Mouse (Mus musculus) intestine, embryonic 15.5 days (tissue): ENCODE measurements around the gene Fkbpl. TPM values are rescaled to one million over a fixed set of nuclear protein-coding genes. Genes with fewer than 3 reads are reported as not detected.

ENCODE experiments used
- ATAC-seq: fragments of 200-750 bp; cut with Nextera tagmentation; 2 replicates; pipeline ENCODE4 v1.8.0; 2017; ENCODE audit warnings: moderate TSS enrichment, moderate library complexity
- H3K27ac ChIP-seq: fragments of 300-500 bp; sonication (generic); 2 replicates; pipeline ENCODE4 v1.5.1; 2015; ENCODE audit warnings: mild to moderate bottlenecking, inconsistent platforms
- H3K27me3 ChIP-seq: fragments of 300-500 bp; sonication (generic); replicated peaks from 2 replicates; pipeline ENCODE4 v1.6.1; 2015; ENCODE audit warnings: inconsistent platforms
- H3K36me3 ChIP-seq: fragments of 300-500 bp; sonication (generic); 2 replicates; pipeline ENCODE4 v1.6.1; 2015; ENCODE audit warnings: inconsistent platforms
- H3K4me1 ChIP-seq: fragments of 300-500 bp; sonication (generic); replicated peaks from 2 replicates; pipeline ENCODE4 v1.6.1; 2015; ENCODE audit warnings: inconsistent platforms
- H3K4me2 ChIP-seq: fragments of 300-500 bp; sonication (generic); replicated peaks from 2 replicates; pipeline ENCODE4 v1.6.1; 2015; ENCODE audit warnings: mild to moderate bottlenecking, inconsistent platforms
- H3K4me3 ChIP-seq: fragments of 300-500 bp; sonication (generic); replicated peaks from 2 replicates; pipeline ENCODE4 v1.5.1; 2015; ENCODE audit warnings: inconsistent platforms
- H3K9ac ChIP-seq: fragments of 300-500 bp; sonication (generic); 2 replicates; pipeline ENCODE4 v1.6.1; 2015; ENCODE audit warnings: inconsistent platforms
- H3K9me3 ChIP-seq: fragments of 300-500 bp; sonication (generic); 2 replicates; pipeline ENCODE4 v1.6.1; 2016; ENCODE audit warnings: inconsistent platforms
- WGBS: fragments of 180-500 bp; shearing (Covaris S2); methylation state at CpG from one replicate; pipeline ENCODE4 v1.1.7; 2015; 5-methylcytosine and 5-hydroxymethylcytosine counted together
- polyA plus RNA-seq: library from polyadenylated mRNA; unstranded; fragments of >200 nt; fragmentation: Nextera tagmentation; extraction: Ambion mirVana; gene quantifications from 2 replicates; pipeline ENCODE4 v1.2.1, GENCODE M21; 2015

The Fkbpl gene
- polyA plus RNA-seq, 1 experiment from 2014 or later, result 13.7 TPM

GRCm38 (mm10) chr17:34627943-34628643, 16.5 kb upstream of the Fkbpl start, which contains the start of gene Ppt2:
Gene Ppt2 (minus strand): TSS chr17:34628510.
- peak within 1 kb of the TSS; percentile 66 for H3K9ac ChIP-seq
- peaks cover 40% of the 10 kb centered on the region for H3K4me1 ChIP-seq
- H3K4me3 ChIP-seq, result peak within 1 kb of the TSS; percentile 69
- ATAC-seq, result peak; percentile 44
- peak within 1 kb of the TSS; percentile 92 for H3K4me2 ChIP-seq
- H3K36me3 ChIP-seq, result peaks cover 6% of the 10 kb centered on the region; the same call in 1 of the 2 replicates
- H3K9me3 ChIP-seq, result no peaks in the 10 kb centered on the region
- H3K27ac ChIP-seq, result peak within 1 kb of the TSS; percentile 96
- 2% methylated on average over 29 of the region's 29 CpGs for WGBS
- peaks cover 24% of the 10 kb centered on the region for H3K27me3 ChIP-seq

DNA sequence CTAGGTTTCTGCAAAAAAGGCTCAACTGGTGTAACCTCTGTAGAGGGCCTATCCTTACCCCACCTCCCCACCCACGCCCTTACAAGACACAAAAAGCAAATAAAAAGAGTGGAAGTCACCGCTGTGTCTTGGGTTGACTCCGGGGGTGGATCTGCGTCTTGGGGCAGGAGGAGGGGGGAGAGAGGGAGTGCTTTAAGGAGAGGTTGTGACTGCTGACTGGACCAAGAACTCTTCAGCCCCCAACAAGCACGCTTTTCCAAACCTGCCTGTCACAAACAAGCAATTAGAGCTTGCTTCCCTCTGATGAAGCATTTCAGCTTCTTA, 16.0 kb upstream of the Fkbpl start:
- WGBS, result 19% methylated on average over 5 of the region's 5 CpGs

DNA sequence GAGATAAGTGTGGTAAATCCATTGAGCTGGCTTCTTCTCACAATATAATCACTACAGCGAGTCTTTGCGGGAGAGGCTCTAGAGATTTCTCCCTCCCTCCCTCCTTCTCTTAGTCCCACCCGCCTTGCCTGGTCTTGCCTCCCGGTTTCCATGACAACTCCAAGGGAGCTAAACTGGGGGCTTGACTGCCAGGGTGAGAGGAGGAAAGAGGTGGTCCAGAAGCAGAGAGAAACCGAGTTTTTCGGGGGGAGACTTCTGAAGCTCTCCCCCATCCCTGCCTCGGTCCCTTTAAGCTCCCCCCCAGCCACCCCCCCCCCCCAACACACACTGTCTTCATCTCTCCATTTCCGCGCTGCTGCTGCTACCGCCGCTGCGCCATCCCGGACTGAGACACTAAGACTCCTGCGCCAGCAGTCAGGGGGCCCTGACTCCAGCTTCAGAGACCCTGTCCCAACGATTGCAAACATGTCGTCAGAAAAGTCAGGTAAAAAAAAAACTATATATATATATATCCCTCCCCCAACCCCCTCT, 15.3 kb upstream of the Fkbpl start, which contains the start of gene Prrt1:
TSS of gene Prrt1 (plus strand) at position 313 of the 531 bp plus-strand sequence.
- H3K9me3 ChIP-seq, result no peaks in the 10 kb centered on the region
- peak within 1 kb of the TSS; percentile 69 for H3K4me3 ChIP-seq
- peak within 1 kb of the TSS; percentile 96 for H3K27ac ChIP-seq
- H3K36me3 ChIP-seq, result peaks cover 5% of the 10 kb centered on the region; the same call in 1 of the 2 replicates
- H3K9ac ChIP-seq, result peak within 1 kb of the TSS; percentile 66
- H3K4me1 ChIP-seq, result peaks cover 40% of the 10 kb centered on the region
- 12% methylated on average over 16 of the region's 16 CpGs for WGBS
- H3K4me2 ChIP-seq, result peak within 1 kb of the TSS; percentile 92
- H3K27me3 ChIP-seq, result peaks cover 26% of the 10 kb centered on the region
- no peak for ATAC-seq

More for the DNA sequence above, 16.0 kb upstream of the Fkbpl start:
- Histone ChIP-seq H3K9me3 (no peaks in the 10 kb centered on the region), H3K36me3 (peaks cover 5% of the 10 kb centered on the region; the same call in 1 of the 2 replicates), H3K9ac (peak overlapping the region; percentile 66), H3K27me3 (peaks cover 26% of the 10 kb centered on the region), H3K4me2 (peak overlapping the region; percentile 92), H3K27ac (peak overlapping the region; percentile 96), H3K4me3 (peak overlapping the region; percentile 69), H3K4me1 (peaks cover 40% of the 10 kb centered on the region)
- ATAC-seq, result no peak

- H3K4me3 ChIP-seq, result peak overlapping the region; percentile 69; the same call in 1 of the 2 replicates
- no peak overlapping the region for H3K9ac ChIP-seq
- H3K9me3 ChIP-seq, result no peaks in the 10 kb centered on the region
- H3K27ac ChIP-seq, result no peak overlapping the region
- no peak for ATAC-seq
- H3K4me1 ChIP-seq, result peaks cover 40% of the 10 kb centered on the region
- H3K36me3 ChIP-seq, result peaks cover 5% of the 10 kb centered on the region; the same call in 1 of the 2 replicates
- H3K4me2 ChIP-seq, result peak overlapping the region; percentile 92
- 31% methylated on average over 12 of the region's 12 CpGs for WGBS
- peaks cover 26% of the 10 kb centered on the region for H3K27me3 ChIP-seq
Measured at GRCm38 (mm10) chr17:34629796-34630603, 14.6 kb upstream of the Fkbpl start.

GRCm38 (mm10) chr17:34630761-34631301, 13.7 kb upstream of the Fkbpl start:
- Histone ChIP-seq H3K9ac (peak overlapping the region; percentile 36), H3K27me3 (peaks cover 26% of the 10 kb centered on the region), H3K9me3 (no peaks in the 10 kb centered on the region), H3K4me2 (peak overlapping the region; percentile 88), H3K36me3 (no peaks in the 10 kb centered on the region; the same call in 1 of the 2 replicates), H3K27ac (no peak overlapping the region), H3K4me1 (peaks cover 40% of the 10 kb centered on the region), H3K4me3 (peak overlapping the region; percentile 29)
- WGBS, result 5% methylated on average over 42 of the region's 48 CpGs
- ATAC-seq, result no peak

DNA sequence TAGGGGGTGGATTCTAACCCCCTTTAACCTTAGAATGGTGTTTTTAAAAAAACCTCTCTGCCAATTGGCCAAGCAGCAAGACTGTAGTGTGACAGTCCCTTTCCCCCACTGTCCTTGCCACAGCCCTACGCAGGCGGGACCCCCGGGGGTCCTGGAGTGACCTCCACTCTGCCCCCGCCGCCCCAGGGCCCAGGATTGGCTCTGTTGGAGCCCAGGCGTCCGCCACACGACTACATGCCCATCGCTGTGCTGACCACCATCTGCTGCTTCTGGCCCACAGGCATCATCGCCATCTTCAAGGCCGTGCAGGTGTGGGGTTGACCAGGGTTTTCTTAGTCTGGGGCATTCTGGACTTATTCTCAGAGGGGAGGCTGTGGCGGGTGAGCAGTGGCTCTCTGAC, 12.9 kb upstream of the Fkbpl start:
- Histone ChIP-seq H3K4me3 (peak overlapping the region; percentile 28), H3K9ac (peak overlapping the region; percentile 29), H3K27ac (no peak overlapping the region), H3K4me1 (peaks cover 34% of the 10 kb centered on the region), H3K9me3 (no peaks in the 10 kb centered on the region), H3K4me2 (peak overlapping the region; percentile 88), H3K27me3 (peaks cover 26% of the 10 kb centered on the region), H3K36me3 (no peaks in the 10 kb centered on the region)
- 20% methylated on average over 11 of the region's 12 CpGs for WGBS
- ATAC-seq, result no peak

- peak overlapping the region; percentile 29 for H3K9ac ChIP-seq
- peaks cover 26% of the 10 kb centered on the region for H3K27me3 ChIP-seq
- no peaks in the 10 kb centered on the region for H3K9me3 ChIP-seq
- peak overlapping the region; percentile 28 for H3K4me3 ChIP-seq
- ATAC-seq, result peak; percentile 43
- 2% methylated on average over 26 of the region's 26 CpGs for WGBS
- peaks cover 32% of the 10 kb centered on the region for H3K4me1 ChIP-seq
- no peaks in the 10 kb centered on the region for H3K36me3 ChIP-seq
- H3K4me2 ChIP-seq, result peak overlapping the region; percentile 88
- H3K27ac ChIP-seq, result no peak overlapping the region
Measured at GRCm38 (mm10) chr17:34632261-34632691, 12.3 kb upstream of the Fkbpl start.

GRCm38 (mm10) chr17:34635671-34636070, 8.9 kb upstream of the Fkbpl start:
- H3K4me1 ChIP-seq, result peaks cover 16% of the 10 kb centered on the region
- peaks cover 16% of the 10 kb centered on the region for H3K27me3 ChIP-seq
- no peak overlapping the region for H3K27ac ChIP-seq
- no peaks in the 10 kb centered on the region for H3K36me3 ChIP-seq
- WGBS, result 72% methylated on average over 2 of the region's 2 CpGs
- no peak overlapping the region for H3K9ac ChIP-seq
- H3K9me3 ChIP-seq, result no peaks in the 10 kb centered on the region
- no peak overlapping the region for H3K4me2 ChIP-seq
- ATAC-seq, result no peak
- no peak overlapping the region for H3K4me3 ChIP-seq

DNA sequence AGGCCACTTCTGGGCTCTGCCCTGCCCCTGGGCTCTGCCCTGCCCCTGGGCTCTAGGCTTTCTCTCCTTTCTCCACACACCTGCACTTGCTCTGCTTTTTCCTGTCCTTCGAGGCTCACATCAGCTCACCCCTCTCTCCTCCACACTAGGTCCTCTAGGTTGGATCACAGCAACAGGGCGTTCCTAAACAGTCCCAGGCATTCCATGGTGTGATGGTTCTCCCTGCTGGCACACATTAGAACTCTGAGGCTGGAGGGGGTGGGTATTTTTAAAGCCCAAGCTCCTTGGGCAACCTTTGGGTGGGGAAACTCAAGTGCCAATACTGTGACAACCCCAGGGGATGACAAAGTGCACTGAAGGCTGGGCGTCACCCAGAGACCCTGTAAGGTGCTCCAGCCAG, 7.1 kb upstream of the Fkbpl start:
- H3K4me3 ChIP-seq, result no peak overlapping the region

GRCm38 (mm10) chr17:34639461-34640255, 4.9 kb upstream of the Fkbpl start:
- Histone ChIP-seq H3K4me2 (no peak overlapping the region), H3K9ac (no peak overlapping the region), H3K4me3 (no peak overlapping the region), H3K27ac (no peak overlapping the region), H3K9me3 (no peaks in the 10 kb centered on the region), H3K4me1 (peaks cover 13% of the 10 kb centered on the region; the same call in 1 of the 2 replicates), H3K36me3 (no peaks in the 10 kb centered on the region), H3K27me3 (no peaks in the 10 kb centered on the region)
- ATAC-seq, result no peak
- 83% methylated on average over 7 of the region's 7 CpGs for WGBS

More for the DNA sequence above, 7.1 kb upstream of the Fkbpl start:
- no peaks in the 10 kb centered on the region for H3K36me3 ChIP-seq
- H3K27ac ChIP-seq, result no peak overlapping the region
- 63% methylated on average over 3 of the region's 3 CpGs for WGBS
- H3K9me3 ChIP-seq, result no peaks in the 10 kb centered on the region
- H3K4me2 ChIP-seq, result no peak overlapping the region
- peaks cover 2% of the 10 kb centered on the region; the same call in 1 of the 2 replicates for H3K27me3 ChIP-seq
- H3K9ac ChIP-seq, result no peak overlapping the region
- no peak for ATAC-seq
- H3K4me1 ChIP-seq, result peaks cover 10% of the 10 kb centered on the region; the same call in 1 of the 2 replicates
